Mouse (Mus musculus) heart, embryonic 11.5 days (tissue): ENCODE data around the gene Abl1. TPM values are rescaled to one million over a fixed set of nuclear protein-coding genes. Genes with fewer than 3 reads are reported as not detected.
A peak's percentile ranks its signal among the peaks of the same experiment; 100 is the strongest.

Experiments
- ATAC-seq: fragments of 200-750 bp; cut with Nextera tagmentation; replicated peaks from 2 replicates; pipeline ENCODE4 v1.8.0; 2017; ENCODE audit warnings: moderate library complexity; ENCODE audit not compliant: insufficient number of reproducible peaks, low FRiP score, low TSS enrichment
- H3K27ac ChIP-seq: fragments of 300-500 bp; sonication (generic); 2 replicates; pipeline ENCODE4 v1.5.1; 2014; ENCODE audit warnings: mild to moderate bottlenecking, low read depth, low read length
- H3K27me3 ChIP-seq: fragments of 300-500 bp; sonication (generic); 2 replicates; pipeline ENCODE4 v1.6.1; 2014; ENCODE audit warnings: mild to moderate bottlenecking, low read length, mixed read lengths; ENCODE audit not compliant: control insufficient read depth, insufficient read depth
- H3K36me3 ChIP-seq: fragments of 300-500 bp; sonication (generic); 2 replicates; pipeline ENCODE4 v1.6.1; 2014; ENCODE audit warnings: mild to moderate bottlenecking, low read length, moderate library complexity, mixed read lengths; ENCODE audit not compliant: control insufficient read depth, insufficient read depth
- H3K4me1 ChIP-seq: fragments of 300-500 bp; sonication (generic); 2 replicates; pipeline ENCODE4 v1.6.1; 2014; ENCODE audit warnings: low read length; ENCODE audit not compliant: control insufficient read depth, insufficient read depth
- H3K4me2 ChIP-seq: fragments of 300-500 bp; sonication (generic); 2 replicates; pipeline ENCODE4 v1.6.1; 2014; ENCODE audit warnings: mild to moderate bottlenecking, moderate library complexity
- H3K4me3 ChIP-seq: fragments of 300-500 bp; sonication (generic); 2 replicates; pipeline ENCODE4 v1.5.1; 2014; ENCODE audit warnings: low read depth, low read length
- H3K9ac ChIP-seq: fragments of 300-500 bp; sonication (generic); 2 replicates; pipeline ENCODE4 v1.6.1; 2014; ENCODE audit warnings: mild to moderate bottlenecking, low read depth, low read length, moderate library complexity
- H3K9me3 ChIP-seq: fragments of 300-500 bp; sonication (generic); replicated peaks from 2 replicates; pipeline ENCODE4 v1.6.1; 2016; ENCODE audit warnings: low read length; ENCODE audit not compliant: control insufficient read depth
- WGBS: fragments of 180-500 bp; shearing (Covaris S2); extraction: QIAGEN DNeasy Blood & Tissue Kit; methylation state at CpG from one replicate; pipeline ENCODE4 v1.1.7; 2014; ENCODE audit not compliant: insufficient replicate concordance; 5-methylcytosine and 5-hydroxymethylcytosine counted together
- polyA plus RNA-seq: library from polyadenylated mRNA; unstranded; fragments of >200 nt; fragmentation: Nextera tagmentation; extraction: Ambion mirVana; gene quantifications from 2 replicates; pipeline ENCODE4 v1.2.1, GENCODE M21; 2014

Gene Abl1
- polyA plus RNA-seq, 1 experiment from 2014 or later: 29.5 TPM

DNA sequence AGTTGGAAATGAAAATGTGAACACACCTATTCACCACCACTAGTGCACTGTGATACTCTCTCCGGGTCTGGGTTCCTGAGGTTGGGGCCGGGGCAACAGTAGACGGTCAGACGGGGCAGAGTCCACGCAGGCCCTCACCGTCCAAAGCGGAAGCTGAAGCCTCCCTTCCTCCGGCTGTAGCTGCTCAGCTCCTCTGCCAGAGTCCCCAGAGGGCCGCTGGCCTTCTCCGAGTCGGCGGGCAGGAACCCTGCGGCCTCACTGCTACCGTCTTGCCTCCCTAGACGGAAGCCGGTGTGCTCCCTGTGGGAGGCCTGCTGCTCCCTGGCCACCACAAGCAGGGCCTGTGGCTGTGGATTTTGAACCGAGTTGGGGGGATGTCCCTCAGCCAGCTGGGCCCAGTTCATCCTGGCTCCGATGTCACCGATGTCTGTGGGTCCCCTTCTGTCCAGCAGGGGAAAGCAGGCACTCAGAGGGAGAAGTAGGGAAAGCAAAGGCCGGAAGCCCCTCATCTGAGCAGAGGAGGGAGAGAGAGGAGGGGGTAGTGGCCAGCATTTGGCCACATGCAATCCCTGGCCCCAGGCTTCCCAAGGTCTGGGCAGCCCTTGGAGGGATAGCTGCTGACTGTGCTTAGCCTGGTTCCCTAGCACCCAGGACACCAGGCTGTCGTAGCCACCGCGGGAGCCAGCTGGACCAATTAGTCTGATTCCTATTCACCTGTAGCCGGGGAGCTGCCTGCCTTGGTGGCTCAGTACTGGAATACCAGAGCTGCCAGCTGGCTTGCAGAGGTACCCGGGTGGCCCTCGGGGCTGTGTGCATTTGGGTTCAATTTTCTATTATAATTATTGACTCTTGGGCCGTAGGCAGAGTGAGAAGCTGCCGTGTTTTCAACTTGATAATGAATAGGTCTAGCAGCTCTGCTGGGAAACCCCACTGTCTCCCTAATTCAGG is 120.5 kb downstream of the Abl1 start:
- 40% methylated on average over 28 of the region's 28 CpGs for WGBS
- Histone ChIP-seq H3K9me3 (no peaks in the 10 kb centered on the region), H3K4me1 (peaks cover 8% of the 10 kb centered on the region; the same call in 1 of the 2 replicates), H3K4me3 (no peak overlapping the region), H3K9ac (peak overlapping the region; percentile 43; the same call in 1 of the 2 replicates), H3K27ac (no peak overlapping the region), H3K36me3 (peaks cover 8% of the 10 kb centered on the region), H3K27me3 (peaks cover 13% of the 10 kb centered on the region), H3K4me2 (peak overlapping the region; percentile 16; the same call in 1 of the 2 replicates)
- ATAC-seq: no peak

GRCm38 (mm10) chr2:31809358-31809740 is 121.2 kb downstream of the Abl1 start:
- peaks cover 13% of the 10 kb centered on the region for H3K27me3 ChIP-seq
- peaks cover 2% of the 10 kb centered on the region; the same call in 1 of the 2 replicates for H3K36me3 ChIP-seq
- ATAC-seq: no peak
- no peak overlapping the region for H3K9ac ChIP-seq
- H3K4me2 ChIP-seq: no peak overlapping the region
- 40% methylated on average over 2 of the region's 2 CpGs for WGBS
- no peak overlapping the region for H3K4me3 ChIP-seq
- peaks cover 8% of the 10 kb centered on the region; the same call in 1 of the 2 replicates for H3K4me1 ChIP-seq
- H3K9me3 ChIP-seq: no peaks in the 10 kb centered on the region
- H3K27ac ChIP-seq: no peak overlapping the region

GRCm38 (mm10) chr2:31810444-31810843 is 122.3 kb downstream of the Abl1 start, which contains the start of gene Qrfp:
Gene Qrfp (minus strand): TSS chr2:31810580.
- Histone ChIP-seq H3K9me3 (no peaks in the 10 kb centered on the region), H3K9ac (no peak within 1 kb of the TSS), H3K4me3 (no peak within 1 kb of the TSS), H3K27me3 (peaks cover 13% of the 10 kb centered on the region), H3K4me1 (peaks cover 8% of the 10 kb centered on the region; the same call in 1 of the 2 replicates), H3K27ac (no peak within 1 kb of the TSS), H3K36me3 (no peaks in the 10 kb centered on the region), H3K4me2 (no peak within 1 kb of the TSS)
- no peak for ATAC-seq
- 48% methylated on average over 12 of the region's 12 CpGs for WGBS

DNA sequence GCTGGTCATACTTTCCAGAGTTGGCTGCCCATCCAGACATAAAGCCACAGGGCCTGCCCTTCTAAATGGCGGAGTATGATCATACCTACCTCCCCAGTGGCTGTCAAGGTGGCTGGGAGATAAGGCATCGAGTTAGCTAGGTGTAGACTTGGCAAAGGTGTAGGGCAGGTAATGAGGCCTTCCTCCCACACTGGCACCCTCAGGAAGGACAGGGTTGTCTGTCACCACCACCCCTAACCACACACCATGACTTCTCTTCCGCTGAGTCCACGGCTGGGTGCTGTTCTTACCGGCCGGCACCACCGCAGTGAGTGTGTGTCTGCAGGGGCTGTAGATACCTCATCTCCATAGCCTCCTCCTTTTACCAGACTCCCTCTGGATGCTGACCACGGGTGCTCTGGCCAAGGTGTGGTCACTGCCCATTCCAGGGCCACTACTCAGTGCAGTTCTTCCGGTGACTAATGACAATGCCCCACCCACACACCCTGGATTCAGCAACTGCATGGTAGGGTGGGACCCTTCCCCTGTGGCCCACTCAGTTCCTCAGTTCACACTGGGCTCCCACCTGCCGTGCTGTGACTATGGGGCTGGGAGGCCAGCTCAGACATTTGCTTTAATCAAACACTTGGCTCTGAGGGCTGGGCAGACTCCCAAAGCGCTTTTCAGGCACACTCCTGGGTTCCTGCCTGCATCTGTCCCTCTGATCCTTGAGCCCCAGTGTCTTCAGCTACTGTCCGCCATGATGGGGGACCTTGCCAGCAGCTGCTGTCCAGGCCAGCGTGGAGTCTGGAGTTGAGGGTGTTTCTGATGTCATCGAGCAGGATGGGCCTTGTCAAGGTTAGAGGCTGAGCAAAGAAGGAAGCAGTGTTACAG is 123.1 kb downstream of the Abl1 start:
- H3K9me3 ChIP-seq: no peaks in the 10 kb centered on the region
- H3K36me3 ChIP-seq: no peaks in the 10 kb centered on the region
- no peak overlapping the region for H3K4me3 ChIP-seq
- WGBS: 78% methylated on average over 14 of the region's 14 CpGs
- H3K9ac ChIP-seq: no peak overlapping the region
- ATAC-seq: no peak
- H3K4me2 ChIP-seq: no peak overlapping the region
- peaks cover 13% of the 10 kb centered on the region for H3K27me3 ChIP-seq
- H3K4me1 ChIP-seq: peaks cover 6% of the 10 kb centered on the region; the same call in 1 of the 2 replicates
- H3K27ac ChIP-seq: no peak overlapping the region

GRCm38 (mm10) chr2:31813641-31814040 is 125.5 kb downstream of the Abl1 start:
- Histone ChIP-seq H3K27me3 (peaks cover 20% of the 10 kb centered on the region), H3K36me3 (no peaks in the 10 kb centered on the region), H3K4me3 (no peak overlapping the region), H3K9me3 (no peaks in the 10 kb centered on the region), H3K9ac (no peak overlapping the region), H3K4me2 (no peak overlapping the region), H3K27ac (no peak overlapping the region), H3K4me1 (peaks cover 3% of the 10 kb centered on the region; the same call in 1 of the 2 replicates)
- ATAC-seq: no peak
- 72% methylated on average over 4 of the region's 4 CpGs for WGBS

DNA sequence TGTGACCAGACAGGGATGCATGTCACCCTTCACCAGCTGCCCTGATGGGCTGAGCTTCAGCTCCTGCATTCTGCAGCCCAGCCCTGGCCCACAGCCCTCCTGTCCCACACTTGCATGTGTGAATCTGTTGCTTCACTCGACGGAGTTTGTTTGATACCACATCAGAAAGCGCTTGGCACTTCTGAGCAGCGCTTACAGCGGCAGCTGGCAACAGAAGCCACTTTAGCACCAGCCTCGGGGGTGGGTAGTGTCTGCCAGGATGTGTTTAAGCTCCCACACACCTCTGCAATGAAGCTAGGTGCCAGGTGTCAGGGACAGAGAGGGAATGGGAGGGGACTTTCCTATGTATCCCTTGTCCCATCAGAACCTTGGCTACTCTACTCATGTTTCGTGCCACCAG is 126.5 kb downstream of the Abl1 start:
- WGBS: 69% methylated on average over 7 of the region's 7 CpGs

GRCm38 (mm10) chr2:31815367-31815766 is 127.2 kb downstream of the Abl1 start:
- Histone ChIP-seq H3K4me2 (no peak overlapping the region), H3K27ac (no peak overlapping the region), H3K9ac (no peak overlapping the region), H3K27me3 (peaks cover 12% of the 10 kb centered on the region), H3K9me3 (no peaks in the 10 kb centered on the region), H3K4me1 (no peaks in the 10 kb centered on the region), H3K36me3 (no peaks in the 10 kb centered on the region), H3K4me3 (no peak overlapping the region)
- ATAC-seq: no peak
- 19% methylated on average over 5 of the region's 5 CpGs for WGBS

More for the DNA sequence above, 126.5 kb downstream of the Abl1 start:
- Histone ChIP-seq H3K9me3 (no peaks in the 10 kb centered on the region), H3K4me2 (no peak overlapping the region), H3K27ac (no peak overlapping the region), H3K9ac (no peak overlapping the region), H3K4me1 (0 out of 2 replicates have a peak, but pooled peaks cover 2% of the 10 kb centered on the region), H3K36me3 (no peaks in the 10 kb centered on the region), H3K27me3 (peaks cover 16% of the 10 kb centered on the region), H3K4me3 (no peak overlapping the region)
- ATAC-seq: no peak
